Mouse (Mus musculus): ENCODE measurements around the gene Banp. TPM values are rescaled to one million over a fixed set of nuclear protein-coding genes. Genes with fewer than 3 reads are reported as not detected.

The Banp gene
- polyA plus RNA-seq, 1 experiment from 2014 or later: 14.5 TPM

GRCm38 (mm10) chr8:122025546-122025945 lies 76.0 kb downstream of the Banp start:
- H3K27ac ChIP-seq: no peak overlapping the region
- DNase-seq (no peak), ATAC-seq (ENCODE audit: low read depth) (no peak)
- peaks cover 55% of the 10 kb centered on the region for H3K36me3 ChIP-seq
- H3K9ac ChIP-seq: no peak overlapping the region
- no peaks in the 10 kb centered on the region for H3K27me3 ChIP-seq
- no peak overlapping the region for H3K4me3 ChIP-seq (replicated peaks)
- WGBS (ENCODE audit: insufficient replicate concordance): 85% methylated on average over 9 of the region's 9 CpGs
- no peaks in the 10 kb centered on the region for H3K9me3 ChIP-seq (replicated peaks)
- peaks cover 11% of the 10 kb centered on the region for H3K4me1 ChIP-seq (replicated peaks)
- no peak overlapping the region for H3K4me2 ChIP-seq

GRCm38 (mm10) chr8:122028116-122028515 lies 78.6 kb downstream of the Banp start:
- no peaks in the 10 kb centered on the region for H3K27me3 ChIP-seq
- no peak overlapping the region for H3K4me2 ChIP-seq
- no peaks in the 10 kb centered on the region for H3K9me3 ChIP-seq (replicated peaks)
- peaks cover 37% of the 10 kb centered on the region for H3K36me3 ChIP-seq
- DNase-seq (no peak), ATAC-seq (ENCODE audit: low read depth) (no peak)
- no peak overlapping the region for H3K4me3 ChIP-seq (replicated peaks)
- 70% methylated on average over 4 of the region's 4 CpGs for WGBS (ENCODE audit: insufficient replicate concordance)
- H3K4me1 ChIP-seq (replicated peaks): no peaks in the 10 kb centered on the region
- H3K27ac ChIP-seq: no peak overlapping the region
- H3K9ac ChIP-seq: no peak overlapping the region

GRCm38 (mm10) chr8:122030965-122031364 lies 81.4 kb downstream of the Banp start:
- Histone ChIP-seq H3K36me3 (peaks cover 12% of the 10 kb centered on the region), H3K4me1 (replicated peaks) (no peaks in the 10 kb centered on the region), H3K4me3 (replicated peaks) (no peak overlapping the region), H3K27ac (no peak overlapping the region), H3K27me3 (no peaks in the 10 kb centered on the region), H3K9me3 (replicated peaks) (no peaks in the 10 kb centered on the region), H3K9ac (no peak overlapping the region), H3K4me2 (no peak overlapping the region)
- no peak for ATAC-seq (ENCODE audit: low read depth)
- 55% methylated on average over 7 of the region's 7 CpGs for WGBS (ENCODE audit: insufficient replicate concordance)
- DNase-seq: no peak

- Histone ChIP-seq H3K36me3 (no peaks in the 10 kb centered on the region), H3K4me2 (no peak overlapping the region), H3K4me3 (replicated peaks) (no peak overlapping the region), H3K9ac (no peak overlapping the region), H3K27me3 (no peaks in the 10 kb centered on the region), H3K27ac (no peak overlapping the region), H3K9me3 (replicated peaks) (no peaks in the 10 kb centered on the region), H3K4me1 (replicated peaks) (no peaks in the 10 kb centered on the region)
- DNase-seq: no peak
- no peak for ATAC-seq (ENCODE audit: low read depth)
- 38% methylated on average over 9 of the region's 9 CpGs for WGBS (ENCODE audit: insufficient replicate concordance)
Observed at GRCm38 (mm10) chr8:122032741-122033140, 83.2 kb downstream of the Banp start.

GRCm38 (mm10) chr8:122035543-122035942 lies 86.0 kb downstream of the Banp start:
- Histone ChIP-seq H3K27ac (no peak overlapping the region), H3K36me3 (no peaks in the 10 kb centered on the region), H3K4me1 (replicated peaks) (no peaks in the 10 kb centered on the region), H3K4me3 (replicated peaks) (no peak overlapping the region), H3K4me2 (no peak overlapping the region), H3K9me3 (replicated peaks) (no peaks in the 10 kb centered on the region), H3K27me3 (0 out of 2 replicates have a peak, but pooled peaks cover 4% of the 10 kb centered on the region), H3K9ac (no peak overlapping the region)
- WGBS (ENCODE audit: insufficient replicate concordance): 67% methylated on average over 7 of the region's 7 CpGs
- DNase-seq (no peak), ATAC-seq (ENCODE audit: low read depth) (no peak)

GRCm38 (mm10) chr8:122036325-122036724 lies 86.8 kb downstream of the Banp start:
- Histone ChIP-seq H3K4me1 (replicated peaks) (no peaks in the 10 kb centered on the region), H3K27me3 (peaks cover 7% of the 10 kb centered on the region; the same call in 1 of the 2 replicates), H3K4me3 (replicated peaks) (no peak overlapping the region), H3K27ac (no peak overlapping the region), H3K9ac (no peak overlapping the region), H3K9me3 (replicated peaks) (no peaks in the 10 kb centered on the region), H3K36me3 (no peaks in the 10 kb centered on the region), H3K4me2 (no peak overlapping the region)
- 69% methylated on average over 6 of the region's 6 CpGs for WGBS (ENCODE audit: insufficient replicate concordance)
- ATAC-seq (ENCODE audit: low read depth): no peak
- no peak for DNase-seq

- DNase-seq: no peak
- no peaks in the 10 kb centered on the region for H3K4me1 ChIP-seq (replicated peaks)
- 70% methylated on average over 7 of the region's 7 CpGs for WGBS (ENCODE audit: insufficient replicate concordance)
Observed at GRCm38 (mm10) chr8:122037279-122037678, 87.7 kb downstream of the Banp start.

GRCm38 (mm10) chr8:122038076-122038475 lies 88.5 kb downstream of the Banp start:
- ATAC-seq (ENCODE audit: low read depth) (no peak), DNase-seq (no peak)
- H3K9ac ChIP-seq: no peak overlapping the region
- H3K9me3 ChIP-seq (replicated peaks): no peaks in the 10 kb centered on the region
- no peak overlapping the region for H3K4me2 ChIP-seq
- WGBS (ENCODE audit: insufficient replicate concordance): 71% methylated on average over 6 of the region's 6 CpGs
- no peaks in the 10 kb centered on the region for H3K36me3 ChIP-seq
- peaks cover 8% of the 10 kb centered on the region for H3K27me3 ChIP-seq
- H3K4me1 ChIP-seq (replicated peaks): no peaks in the 10 kb centered on the region
- no peak overlapping the region for H3K27ac ChIP-seq
- no peak overlapping the region for H3K4me3 ChIP-seq (replicated peaks)

More at GRCm38 (mm10) chr8:122037279-122037678, 87.7 kb downstream of the Banp start:
- ATAC-seq (ENCODE audit: low read depth): no peak
- H3K27ac ChIP-seq: no peak overlapping the region
- peaks cover 7% of the 10 kb centered on the region; the same call in 1 of the 2 replicates for H3K27me3 ChIP-seq
- H3K9me3 ChIP-seq (replicated peaks): no peaks in the 10 kb centered on the region
- H3K9ac ChIP-seq: no peak overlapping the region
- H3K36me3 ChIP-seq: no peaks in the 10 kb centered on the region
- H3K4me2 ChIP-seq: no peak overlapping the region
- H3K4me3 ChIP-seq (replicated peaks): no peak overlapping the region

- Histone ChIP-seq H3K4me3 (replicated peaks) (no peak overlapping the region), H3K9ac (no peak overlapping the region), H3K27me3 (peaks cover 13% of the 10 kb centered on the region), H3K36me3 (no peaks in the 10 kb centered on the region), H3K4me2 (no peak overlapping the region), H3K27ac (no peak overlapping the region), H3K9me3 (replicated peaks) (no peaks in the 10 kb centered on the region), H3K4me1 (replicated peaks) (no peaks in the 10 kb centered on the region)
- DNase-seq (no peak), ATAC-seq (ENCODE audit: low read depth) (no peak)
- WGBS (ENCODE audit: insufficient replicate concordance): 55% methylated on average over 4 of the region's 4 CpGs
Observed at GRCm38 (mm10) chr8:122039452-122039851, 89.9 kb downstream of the Banp start.

GRCm38 (mm10) chr8:122047206-122047870 lies 97.8 kb downstream of the Banp start:
- H3K27me3 ChIP-seq: peaks cover 6% of the 10 kb centered on the region; the same call in 1 of the 2 replicates
- H3K9ac ChIP-seq: no peak overlapping the region
- H3K4me1 ChIP-seq (replicated peaks): no peaks in the 10 kb centered on the region
- H3K4me2 ChIP-seq: no peak overlapping the region
- ATAC-seq (ENCODE audit: low read depth) (no peak), DNase-seq (no peak)
- WGBS (ENCODE audit: insufficient replicate concordance): 55% methylated on average over 15 of the region's 15 CpGs
- no peak overlapping the region for H3K27ac ChIP-seq
- no peaks in the 10 kb centered on the region for H3K36me3 ChIP-seq
- no peak overlapping the region for H3K4me3 ChIP-seq (replicated peaks)
- no peaks in the 10 kb centered on the region for H3K9me3 ChIP-seq (replicated peaks)

GRCm38 (mm10) chr8:122049266-122049665 lies 99.7 kb downstream of the Banp start:
- no peaks in the 10 kb centered on the region for H3K9me3 ChIP-seq (replicated peaks)
- H3K9ac ChIP-seq: no peak overlapping the region
- no peak overlapping the region for H3K4me2 ChIP-seq
- 65% methylated on average over 4 of the region's 4 CpGs for WGBS (ENCODE audit: insufficient replicate concordance)
- no peaks in the 10 kb centered on the region for H3K4me1 ChIP-seq (replicated peaks)
- H3K27me3 ChIP-seq: no peaks in the 10 kb centered on the region
- no peak overlapping the region for H3K4me3 ChIP-seq (replicated peaks)
- ATAC-seq (ENCODE audit: low read depth) (no peak), DNase-seq (no peak)
- no peaks in the 10 kb centered on the region for H3K36me3 ChIP-seq
- no peak overlapping the region for H3K27ac ChIP-seq

- Histone ChIP-seq H3K36me3 (no peaks in the 10 kb centered on the region), H3K4me3 (replicated peaks) (no peak overlapping the region), H3K9me3 (replicated peaks) (no peaks in the 10 kb centered on the region), H3K27me3 (no peaks in the 10 kb centered on the region), H3K4me1 (replicated peaks) (no peaks in the 10 kb centered on the region), H3K27ac (no peak overlapping the region), H3K9ac (no peak overlapping the region), H3K4me2 (no peak overlapping the region)
- DNase-seq (no peak), ATAC-seq (ENCODE audit: low read depth) (no peak)
- WGBS (ENCODE audit: insufficient replicate concordance): 56% methylated on average over 2 of the region's 2 CpGs
Observed at GRCm38 (mm10) chr8:122049923-122050322, 100.4 kb downstream of the Banp start.

All from liver, embryonic 13.5 days (tissue).